Mouse (Mus musculus) heart, adult 2 months (tissue): ENCODE data around the gene Ifrd2. TPM values are rescaled to one million over a fixed set of nuclear protein-coding genes. Genes with fewer than 3 reads are reported as not detected.
A peak's percentile ranks its signal among the peaks of the same experiment; 100 is the strongest.

ENCODE experiments used
- DNase-seq, 2 experiments: peaks; one replicate each; pipeline ENCODE4 v3.0.0; 2021
- H3K27ac ChIP-seq: fragments of 200-600 bp; 2 replicates; pipeline ENCODE4 v1.8.1; 2022
- H3K27me3 ChIP-seq: fragments of 200-500 bp; 2 replicates; pipeline ENCODE4 v1.6.1; 2012; ENCODE audit warnings: mild to moderate bottlenecking, low read length, inconsistent platforms, mixed read lengths; ENCODE audit not compliant: control insufficient read depth, insufficient read depth
- H3K36me3 ChIP-seq: fragments of 200-500 bp; 2 replicates; pipeline ENCODE4 v1.6.1; 2012; ENCODE audit warnings: low read length, inconsistent platforms; ENCODE audit not compliant: control insufficient read depth, insufficient read depth
- H3K4me1 ChIP-seq: fragments of 200-500 bp; 2 replicates; pipeline ENCODE4 v1.6.1; 2011; ENCODE audit warnings: low read length; ENCODE audit not compliant: control insufficient read depth, insufficient read depth
- H3K4me3 ChIP-seq: fragments of 200-600 bp; 2 replicates; pipeline ENCODE4 v1.8.1; 2022
- H3K79me2 ChIP-seq: fragments of 200-500 bp; replicated peaks from 2 replicates; pipeline ENCODE4 v1.6.1; 2012; ENCODE audit warnings: mild to moderate bottlenecking, inconsistent platforms, low read length, moderate library complexity, mixed read lengths; ENCODE audit not compliant: control insufficient read depth, insufficient read depth
- H3K9ac ChIP-seq: fragments of 200-500 bp; 2 replicates; pipeline ENCODE4 v1.6.1; 2012; ENCODE audit warnings: low read depth, mild to moderate bottlenecking, control low read depth, inconsistent platforms, low read length, mixed read lengths
- CTCF ChIP-seq: fragments of 200-600 bp; IDR thresholded peaks from 2 replicates; pipeline ENCODE4 v1.8.1; 2022; ENCODE audit warnings: antibody characterized with exemption, mild to moderate bottlenecking, moderate library complexity
- EP300 ChIP-seq: fragments of 200-500 bp; IDR thresholded peaks from 2 replicates; pipeline ENCODE4 v1.6.1; 2011; ENCODE audit warnings: low read depth, low read length, control low read depth; ENCODE audit not compliant: insufficient read depth
- POLR2A ChIP-seq: fragments of 200-500 bp; IDR thresholded peaks from 2 replicates; pipeline ENCODE4 v1.6.1; 2011; ENCODE audit warnings: mild to moderate bottlenecking, low read depth, low read length, control low read depth; ENCODE audit not compliant: insufficient read depth
- WGBS: fragments of 180-500 bp; shearing (Covaris S2); methylation state at CpG from one replicate; pipeline ENCODE4 v1.1.7; 2018; 5-methylcytosine and 5-hydroxymethylcytosine counted together
- intact Hi-C: fragments of 180-260 bp; cut with DNase I; formaldehyde crosslinking; loops from one replicate; pipeline ENCODE4 v1.15.1; 2025
- polyA plus RNA-seq: library from polyadenylated mRNA; depleted of rRNA; stranded (reverse); fragments of >200 nt; gene quantifications from 2 replicates; pipeline ENCODE4 v1.2.3, GENCODE M21; 2012
- total RNA-seq, 2 experiments: library from RNA; stranded (reverse); gene quantifications; 2 replicates each; pipeline ENCODE4 v1.2.3; 2021

Ifrd2 gene
- total and polyA plus RNA-seq, 3 experiments, result 39.9 to 51.4 (median 43.7) TPM

DNA sequence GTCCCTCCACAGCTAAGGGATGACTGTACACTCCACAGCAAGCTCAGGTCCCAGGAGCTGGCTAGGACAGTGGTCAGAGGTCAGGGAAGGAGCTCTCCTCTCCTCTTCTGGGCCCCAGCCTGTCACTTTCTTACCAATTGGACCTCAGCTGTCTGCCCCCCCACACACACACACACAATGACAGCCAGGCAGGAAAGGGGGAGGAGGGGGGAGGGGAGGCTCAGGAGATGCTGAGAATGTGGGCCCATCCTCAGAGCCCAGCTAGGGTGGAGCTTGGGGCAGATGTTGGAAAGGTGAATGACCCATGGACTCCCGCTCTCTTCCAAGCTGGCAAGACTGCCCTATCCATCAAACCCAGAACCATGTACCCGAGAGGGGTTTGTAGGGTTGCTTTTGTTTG lies 19.6 kb downstream of the Ifrd2 start:
- H3K27ac ChIP-seq, result peak overlapping the region; percentile 80
- H3K36me3 ChIP-seq, result no peaks in the 10 kb centered on the region
- H3K4me1 ChIP-seq, result peaks cover 12% of the 10 kb centered on the region
- no peak for DNase-seq
- H3K9ac ChIP-seq, result peak overlapping the region; percentile 68
- no peaks in the 10 kb centered on the region for H3K79me2 ChIP-seq
- WGBS, result 64% methylated on average over 2 of the region's 2 CpGs
- H3K4me3 ChIP-seq, result peak overlapping the region; percentile 33; the same call in 1 of the 2 replicates
- intact Hi-C loops, result no loop called here
- no peaks in the 10 kb centered on the region for H3K27me3 ChIP-seq
- no peak for TF ChIP-seq POLR2A
- TF ChIP-seq EP300, result no peak
- no peak for TF ChIP-seq CTCF

DNA sequence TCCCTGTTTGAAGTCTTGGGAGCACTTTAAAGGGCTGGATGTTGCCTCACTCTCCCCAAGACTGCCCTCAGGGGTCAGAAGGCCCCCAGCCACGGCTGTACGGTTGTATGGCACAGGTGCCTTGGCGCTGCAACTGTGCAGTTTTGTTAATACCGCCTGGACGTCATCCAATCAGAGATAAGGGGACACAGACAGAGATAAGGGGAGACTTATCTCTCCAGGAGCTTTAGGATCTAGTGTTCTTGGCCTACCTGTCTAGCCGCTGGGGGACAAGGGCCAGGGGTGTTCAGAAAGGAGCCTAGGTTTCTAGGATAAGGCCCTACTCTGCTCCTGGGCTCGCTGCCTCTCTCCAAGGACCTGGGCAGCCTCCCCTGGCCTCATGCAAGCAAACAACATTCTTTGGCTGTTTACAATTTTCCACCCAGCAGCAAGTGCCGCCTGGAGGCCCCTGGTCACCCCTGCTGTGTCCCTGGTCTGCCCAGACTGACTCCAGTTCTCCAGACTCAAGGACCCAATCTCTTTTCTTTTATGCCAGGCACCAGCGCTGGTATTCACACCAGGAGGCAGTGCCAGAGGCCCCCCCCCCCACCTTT lies 20.3 kb downstream of the Ifrd2 start:
- peaks cover 12% of the 10 kb centered on the region for H3K4me1 ChIP-seq
- H3K27ac ChIP-seq, result peak overlapping the region; percentile 64
- peak overlapping the region; percentile 38; the same call in 1 of the 2 replicates for H3K9ac ChIP-seq

DNA sequence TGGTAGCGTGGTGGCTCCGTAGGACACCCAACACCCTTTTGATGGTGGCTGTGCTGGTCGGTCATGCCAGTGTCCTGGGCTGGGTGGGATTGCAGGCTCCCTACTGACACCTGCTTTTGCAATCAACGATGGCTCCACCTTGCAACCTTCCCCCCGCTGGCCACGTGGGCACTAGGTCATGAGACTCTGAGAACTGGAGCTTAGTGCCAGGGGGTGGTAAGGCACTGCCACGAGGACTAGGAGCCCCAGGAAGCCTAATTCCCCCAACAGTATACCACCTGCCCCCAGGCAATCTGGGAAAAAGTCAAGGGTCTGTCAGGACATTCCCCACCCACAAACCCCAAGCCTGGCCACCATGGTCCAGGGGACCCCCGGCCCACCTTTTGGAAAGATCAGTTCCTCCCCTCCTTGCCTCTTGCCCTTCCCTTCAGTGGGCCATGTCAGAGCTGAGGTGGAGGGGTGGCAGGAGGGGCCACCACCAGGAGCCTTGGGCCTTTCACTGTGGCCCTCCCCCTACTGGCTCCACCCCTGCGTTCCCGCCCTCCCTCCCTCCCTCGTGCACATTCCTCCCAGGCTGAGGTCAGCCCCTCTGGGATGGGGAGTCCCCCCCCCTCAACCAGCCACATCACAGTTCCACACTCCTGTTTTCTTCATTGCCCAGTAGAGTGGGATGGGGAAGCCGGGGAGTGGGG lies 21.4 kb downstream of the Ifrd2 start, which contains the start of gene Sema3b:
Sema3b (minus strand) TSS at position 489 of the 692 bp plus-strand sequence.
- Histone ChIP-seq H3K4me3 (no peak within 1 kb of the TSS), H3K36me3 (no peaks in the 10 kb centered on the region), H3K79me2 (no peaks in the 10 kb centered on the region), H3K4me1 (peaks cover 13% of the 10 kb centered on the region), H3K27me3 (no peaks in the 10 kb centered on the region), H3K9ac (peak within 1 kb of the TSS; percentile 38; the same call in 1 of the 2 replicates), H3K27ac (peak within 1 kb of the TSS; percentile 64)
- TF ChIP-seq EP300, result 0 out of 2 replicates have a peak, but pooled peaks have one; percentile 5
- TF ChIP-seq CTCF, result no peak
- no peak for TF ChIP-seq POLR2A
- WGBS, result 49% methylated on average over 12 of the region's 12 CpGs
- intact Hi-C loops, result no loop called here
- DNase-seq, result no peak

More for the DNA sequence above, 20.3 kb downstream of the Ifrd2 start:
- intact Hi-C loops, result no loop called here
- H3K4me3 ChIP-seq, result no peak overlapping the region
- no peaks in the 10 kb centered on the region for H3K36me3 ChIP-seq
- no peak for TF ChIP-seq CTCF
- no peak for TF ChIP-seq POLR2A
- TF ChIP-seq EP300, result no peak
- DNase-seq, result no peak
- 35% methylated on average over 9 of the region's 9 CpGs for WGBS
- no peaks in the 10 kb centered on the region for H3K27me3 ChIP-seq
- no peaks in the 10 kb centered on the region for H3K79me2 ChIP-seq

DNA sequence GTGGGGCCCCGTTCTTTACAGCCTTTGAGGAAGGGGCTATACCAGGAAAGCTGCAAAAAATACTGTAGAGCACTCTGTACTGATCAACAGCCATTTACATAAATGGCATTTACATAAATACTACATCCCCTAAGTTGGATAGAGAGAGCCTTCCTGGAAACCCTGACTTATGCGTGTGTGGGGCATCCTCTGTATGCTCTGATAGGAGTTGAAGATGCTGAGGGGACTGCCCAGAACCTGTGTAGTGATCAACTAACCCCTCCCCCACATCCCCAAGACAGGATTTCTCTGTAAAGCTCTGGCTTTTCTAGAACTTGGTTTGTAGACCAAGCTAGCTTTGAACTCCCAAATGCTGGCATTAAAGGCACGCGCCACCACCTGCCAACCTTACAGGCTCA lies 22.0 kb downstream of the Ifrd2 start:
- intact Hi-C loops, result no loop called here
- no peaks in the 10 kb centered on the region for H3K36me3 ChIP-seq
- 74% methylated on average over 4 of the region's 4 CpGs for WGBS
- TF ChIP-seq POLR2A, result no peak
- TF ChIP-seq CTCF, result no peak
- no peak for TF ChIP-seq EP300
- H3K27me3 ChIP-seq, result no peaks in the 10 kb centered on the region
- no peak overlapping the region for H3K9ac ChIP-seq
- no peak for DNase-seq
- H3K27ac ChIP-seq, result no peak overlapping the region
- peaks cover 13% of the 10 kb centered on the region for H3K4me1 ChIP-seq
- H3K4me3 ChIP-seq, result no peak overlapping the region
- no peaks in the 10 kb centered on the region for H3K79me2 ChIP-seq

DNA sequence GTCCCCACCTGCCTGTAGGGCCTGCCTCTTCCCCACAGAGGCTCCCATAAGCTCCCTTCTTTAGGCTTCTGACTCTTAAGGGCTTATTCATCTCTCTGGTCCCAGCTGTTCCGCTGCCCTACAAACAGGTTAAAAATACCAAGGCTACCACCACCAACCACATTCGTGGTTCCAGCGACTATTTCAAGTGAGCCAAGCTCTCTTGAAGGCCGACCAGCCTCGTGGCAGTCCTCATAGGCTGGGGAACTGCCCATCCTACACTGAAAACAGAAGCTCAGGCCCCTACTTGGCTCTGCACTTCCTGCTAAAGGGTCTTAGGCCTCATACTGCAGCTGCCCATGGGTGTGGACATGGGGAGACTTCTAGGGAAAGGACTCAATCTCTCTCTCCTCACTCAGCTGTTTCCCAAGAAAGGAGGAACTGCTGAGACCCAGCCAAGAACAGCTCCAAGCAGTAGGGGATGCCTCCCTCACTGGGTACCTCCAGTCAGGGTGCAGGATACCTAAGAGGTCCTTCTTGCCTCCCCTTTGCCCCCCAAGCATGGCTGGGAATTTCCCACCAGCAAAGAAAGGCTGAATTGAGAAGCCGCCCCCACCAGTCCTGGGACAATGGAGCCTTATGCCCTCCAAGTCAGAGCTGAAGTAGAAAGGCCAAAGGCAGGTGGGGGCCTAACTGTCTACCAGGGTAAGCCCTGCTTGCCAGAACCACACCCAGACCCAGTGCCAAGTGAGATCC lies 24.2 kb downstream of the Ifrd2 start:
- WGBS, result 33% methylated on average over 6 of the region's 6 CpGs
- peak in 1 of 2 experiments; percentile 76 for DNase-seq
- intact Hi-C loops, result loop anchor here (1.0 kb wide), 1 partner anchor 22 kb away; no protein-coding TSS in a partner anchor
- Histone ChIP-seq H3K4me3 (peak overlapping the region; percentile 52; the same call in 1 of the 2 replicates), H3K4me1 (peaks cover 13% of the 10 kb centered on the region), H3K27ac (peak overlapping the region; percentile 98), H3K79me2 (no peaks in the 10 kb centered on the region), H3K9ac (peak overlapping the region; percentile 69), H3K36me3 (no peaks in the 10 kb centered on the region), H3K27me3 (no peaks in the 10 kb centered on the region)
- TF ChIP-seq CTCF (no peak), EP300 (no peak), POLR2A (no peak)
